In the genomic region with DNA sequence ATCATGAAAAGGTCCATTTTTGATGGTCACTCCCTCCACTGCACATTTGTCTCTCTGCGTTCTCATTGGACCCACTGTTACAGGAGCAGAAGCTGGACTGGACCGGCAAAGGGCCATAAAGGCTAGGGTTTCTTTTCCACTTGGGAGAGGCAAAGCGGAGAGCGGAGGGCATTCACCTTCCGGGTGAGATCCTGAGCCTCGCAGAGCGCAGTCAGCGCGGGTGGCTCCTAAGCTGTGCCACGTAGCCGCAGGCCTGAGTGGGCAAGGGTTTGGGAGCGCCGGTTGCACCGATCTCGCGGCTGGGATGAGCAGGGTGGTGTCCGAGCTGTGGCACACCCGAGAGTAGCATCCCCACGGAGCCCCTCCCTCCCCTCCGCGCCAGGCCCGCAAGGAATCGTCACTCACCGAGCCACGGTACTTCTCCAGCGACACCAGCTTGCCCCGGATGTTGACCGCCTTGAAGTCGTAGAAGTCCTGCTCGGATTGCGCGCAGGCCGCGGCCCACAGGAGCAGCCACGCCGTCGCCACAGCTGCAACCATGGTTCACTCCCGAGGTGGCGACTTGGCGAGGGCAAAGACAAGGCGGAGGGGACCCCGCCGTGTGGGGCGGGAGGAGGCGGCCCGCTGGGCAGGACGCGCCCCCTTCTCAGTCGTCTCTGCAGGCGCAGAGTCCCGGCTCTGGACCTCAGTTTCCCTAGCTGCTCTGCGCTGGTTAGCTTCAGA, we compare ENCODE assay signal across 8 mouse cellular contexts. TPM values are rescaled to one million over a fixed set of nuclear protein-coding genes. Genes with fewer than 3 reads are reported as not detected.
DNase-seq lines count a peak whose midpoint lies in the region; ATAC-seq and TF ChIP-seq lines count a peak whose summit lies in the region.

No protein-coding gene starts in this region.

- no peak for TF ChIP-seq POLR2A in small intestine, adult 2 months (IDR thresholded peaks at IDR 0.05; ENCODE audit: low read depth, low read length)

- H3K4me2 ChIP-seq in intestine, embryonic 16.5 days (ENCODE audit: low read depth, low read length): peak overlapping the region; percentile 84
- H3K4me2 ChIP-seq in midbrain, embryonic 11.5 days: peak overlapping the region; percentile 80

- intact Hi-C loops in left cerebral cortex, postnatal 36 days (cut with DNase I): loop anchor here (5.0 kb wide), 1 partner anchor 51 kb away; the partner anchor contains the start of gene Tut4

- H3K4me3 ChIP-seq in intestine, embryonic 16.5 days (ENCODE audit: low read length): peak overlapping the region; percentile 53
- H3K4me3 ChIP-seq in midbrain, embryonic 11.5 days (ENCODE audit: low read depth, low read length): peak overlapping the region; percentile 40
- peak overlapping the region; percentile 55 for H3K4me3 ChIP-seq in small intestine, adult 2 months (ENCODE audit: low read depth, low read length)

- DNase-seq in adrenal gland, adult 8-10 months: peak; percentile 50
- DNase-seq in embryo, embryonic 11 days: peak; percentile 75
- peak; percentile 49 to 76 for DNase-seq in gastrocnemius, postnatal 4 days (ENCODE audit: low spot score in 2 of 2)
- DNase-seq in left cerebral cortex, postnatal 36 days (ENCODE audit: low spot score in 2 of 2): peak; percentile 80 to 84
- peak; percentile 97 for DNase-seq in midbrain, embryonic 11.5 days (ENCODE audit: low spot score, missing footprints)

- 4% methylated on average over 52 of the region's 52 CpGs for WGBS in intestine, embryonic 16.5 days
- WGBS in midbrain, embryonic 11.5 days: 2% methylated on average over 52 of the region's 52 CpGs
- WGBS in small intestine, adult 2 months: 11% methylated on average over 52 of the region's 52 CpGs

- H3K36me3 ChIP-seq in intestine, embryonic 16.5 days (ENCODE audit: control insufficient read depth, insufficient read depth, low read length): peaks cover 5% of the 10 kb centered on the region; the same call in 1 of the 2 replicates
- H3K36me3 ChIP-seq in midbrain, embryonic 11.5 days (ENCODE audit: control insufficient read depth, insufficient read depth, low read length): no peaks in the 10 kb centered on the region
- H3K36me3 ChIP-seq in small intestine, adult 2 months (ENCODE audit: control insufficient read depth, insufficient read depth, low read length): no peaks in the 10 kb centered on the region

- H3K27ac ChIP-seq in intestine, embryonic 16.5 days (ENCODE audit: low read length): peak overlapping the region; percentile 8
- no peak overlapping the region for H3K27ac ChIP-seq in midbrain, embryonic 11.5 days (ENCODE audit: low read depth, low read length)
- H3K27ac ChIP-seq in small intestine, adult 2 months (ENCODE audit: insufficient read depth, low read depth, low read length): peak overlapping the region; percentile 32; the same call in 1 of the 2 replicates

- 0 out of 2 replicates have a peak, but pooled peaks cover 4% of the 10 kb centered on the region for H3K9me3 ChIP-seq in intestine, embryonic 16.5 days (ENCODE audit: control insufficient read depth, low read length)
- H3K9me3 ChIP-seq in midbrain, embryonic 11.5 days (ENCODE audit: control insufficient read depth, low read length): no peaks in the 10 kb centered on the region

- peak overlapping the region; percentile 78 for H3K9ac ChIP-seq in intestine, embryonic 16.5 days (ENCODE audit: low read depth, low read length)
- H3K9ac ChIP-seq in midbrain, embryonic 11.5 days (ENCODE audit: low read length): peak overlapping the region; percentile 79

- peak; percentile 82 for ATAC-seq in intestine, embryonic 16.5 days
- ATAC-seq in midbrain, embryonic 11.5 days (ENCODE audit: low FRiP score): peak; percentile 81
- ATAC-seq in monocyte, adult 5-6 weeks (replicated peaks; ENCODE audit: insufficient number of reproducible peaks, low FRiP score, low TSS enrichment, poor library complexity, severe bottlenecking): no peak

- no peak for TF ChIP-seq CTCF in small intestine, adult 2 months (IDR thresholded peaks at IDR 0.05; ENCODE audit: extremely low read depth, insufficient read length, insufficient replicate concordance, low read depth, low read length)

- H3K27me3 ChIP-seq in intestine, embryonic 16.5 days (replicated peaks; ENCODE audit: control insufficient read depth, insufficient read depth, low read length): no peaks in the 10 kb centered on the region
- no peaks in the 10 kb centered on the region for H3K27me3 ChIP-seq in midbrain, embryonic 11.5 days (ENCODE audit: control insufficient read depth, insufficient read depth, low read length)
- peaks cover 5% of the 10 kb centered on the region; the same call in 1 of the 2 replicates for H3K27me3 ChIP-seq in small intestine, adult 2 months (ENCODE audit: control insufficient read depth, insufficient read depth, low read length)

- H3K4me1 ChIP-seq in intestine, embryonic 16.5 days (ENCODE audit: control insufficient read depth, insufficient read depth, low read length): peaks cover 7% of the 10 kb centered on the region; the same call in 1 of the 2 replicates
- peaks cover 10% of the 10 kb centered on the region for H3K4me1 ChIP-seq in midbrain, embryonic 11.5 days (ENCODE audit: control insufficient read depth, insufficient read depth, low read length)
- peaks cover 6% of the 10 kb centered on the region; the same call in 1 of the 2 replicates for H3K4me1 ChIP-seq in small intestine, adult 2 months (ENCODE audit: control insufficient read depth, insufficient read depth, insufficient read length, low read length)

RNA-seq across cellular contexts. Expression of gene Gpx7, which starts 0.5 kb away (rescaled TPM):
- 1 to 10 TPM; 5.5 to 8.7 (median 7.0) TPM for total RNA-seq in adrenal gland, adult 8-10 months (2022)
- 10 to 100 TPM; 38.8 to 41.9 TPM for total RNA-seq in gastrocnemius, postnatal 4 days (2021)
- polyA plus RNA-seq in intestine, embryonic 16.5 days (2015; fragmentation: Nextera tagmentation; extraction: Ambion mirVana): 33.0 and 34.9 TPM in 2 replicates
- 1 to 10 TPM; 4.6 to 6.8 TPM for total RNA-seq in left cerebral cortex, postnatal 36 days (2021)
- polyA plus RNA-seq in midbrain, embryonic 11.5 days (2014; fragmentation: Nextera tagmentation; extraction: Ambion mirVana): 50.8 and 52.4 TPM in 2 replicates
- 2.4 and 3.4 TPM in 2 replicates for polyA plus RNA-seq in small intestine, adult 2 months (2012; rRNA removed)
- total RNA-seq in monocyte, adult 5-6 weeks (2017): 0.78 TPM in 1 of 3 replicates, not detected in the others

RNA-seq across cellular contexts. Expression of gene Shisal2a, which starts 23.1 kb away (rescaled TPM):
- 1 to 10 TPM; 4.6 to 8.5 (median 5.7) TPM for total RNA-seq in adrenal gland, adult 8-10 months (2022)
- total RNA-seq in gastrocnemius, postnatal 4 days (2021): not detected
- polyA plus RNA-seq in intestine, embryonic 16.5 days (2015; fragmentation: Nextera tagmentation; extraction: Ambion mirVana): 0.72 and 0.99 TPM in 2 replicates
- not detected for total RNA-seq in left cerebral cortex, postnatal 36 days (2021)
- polyA plus RNA-seq in midbrain, embryonic 11.5 days (2014; fragmentation: Nextera tagmentation; extraction: Ambion mirVana): 1.6 and 2.4 TPM in 2 replicates
- polyA plus RNA-seq in small intestine, adult 2 months (2012; rRNA removed): 0.20 TPM in 1 of 2 replicates, not detected in the other
- total RNA-seq in monocyte, adult 5-6 weeks (2017): not detected in 3 replicates

RNA-seq across cellular contexts. Expression of gene Tut4, which starts 52.9 kb away (rescaled TPM):
- 10 to 100 TPM; 22.8 to 56.4 (median 31.0) TPM for total RNA-seq in adrenal gland, adult 8-10 months (2022)
- 10 to 100 TPM; 39.6 to 42.8 TPM for total RNA-seq in gastrocnemius, postnatal 4 days (2021)
- polyA plus RNA-seq in intestine, embryonic 16.5 days (2015; fragmentation: Nextera tagmentation; extraction: Ambion mirVana): 29.0 and 34.7 TPM in 2 replicates
- 10 to 100 TPM; 31.6 to 51.9 TPM for total RNA-seq in left cerebral cortex, postnatal 36 days (2021)
- polyA plus RNA-seq in midbrain, embryonic 11.5 days (2014; fragmentation: Nextera tagmentation; extraction: Ambion mirVana): 61.9 and 66.9 TPM in 2 replicates
- 4.0 and 21.1 TPM in 2 replicates for polyA plus RNA-seq in small intestine, adult 2 months (2012; rRNA removed)
- 80.5 to 202 TPM (median 98.0 TPM) in 3 replicates for total RNA-seq in monocyte, adult 5-6 weeks (2017)

Comparison
In these comparisons a context has a peak if more than half of its experiments do, and no peak if none do; other contexts are left out.
1. RNA of gene Gpx7, which starts 0.5 kb away (total RNA-seq): 38.8 to 41.9 TPM in gastrocnemius, postnatal 4 days; 5.5 to 8.7 TPM in adrenal gland, adult 8-10 months, 4.6 to 6.8 TPM in left cerebral cortex, postnatal 36 days and 0.78 TPM in monocyte, adult 5-6 weeks; every median in the first group is over 4 times any median in the second.
2. Peak in every context shown above with its lines, with median percentiles within 50 percentile points of each other: DNase-seq and H3K4me3 ChIP-seq.